In genomic region chr6:148047650-148047988, GRCm38 (mm10) we compare ENCODE assay signal across 9 mouse cellular contexts. TPM values are rescaled to one million over a fixed set of nuclear protein-coding genes. Genes with fewer than 3 reads are reported as not detected.
DNase-seq lines count a peak whose midpoint lies in the region; ATAC-seq and TF ChIP-seq lines count a peak whose summit lies in the region.
"Had no signal": no experiment of that assay in that cellular context is flagged by ENCODE, and none has a peak within 500 bp of the region (broad histone marks: within the 10 kb centered on the region; RNA-seq: fewer than 3 reads in every experiment).

No protein-coding gene starts in this region.

- peaks cover 11% of the 10 kb centered on the region; the same call in 1 of the 2 replicates for H3K27me3 ChIP-seq in forebrain, embryonic 13.5 days
- peaks cover 35% of the 10 kb centered on the region for H3K27me3 ChIP-seq in limb, embryonic 10.5 days (ENCODE audit: low read depth, poor library complexity, severe bottlenecking)
- no peaks in the 10 kb centered on the region for H3K27me3 ChIP-seq in stomach, embryonic 14.5 days (ENCODE audit: control insufficient read depth, insufficient read depth, low read length)

- no peaks in the 10 kb centered on the region for H3K36me3 ChIP-seq in forebrain, embryonic 13.5 days (ENCODE audit: poor library complexity, severe bottlenecking)
- H3K36me3 ChIP-seq in limb, embryonic 10.5 days: no peaks in the 10 kb centered on the region
- no peaks in the 10 kb centered on the region for H3K36me3 ChIP-seq in stomach, embryonic 14.5 days (ENCODE audit: control insufficient read depth, insufficient read depth, low read length)

- DNase-seq in left cerebral cortex, adult 2 months (ENCODE audit: extremely low spot score in 1 of 2, low spot score in 2 of 2): no peak
- no peak for DNase-seq in left cerebral cortex, postnatal 4 days
- no peak for DNase-seq in limb, embryonic 10.5 days (ENCODE audit: low spot score)
- no peak for DNase-seq in gastrocnemius, postnatal 10 days
- DNase-seq in embryo, embryonic 9.5 days (ENCODE audit: extremely low spot score): no peak

- no peak for TF ChIP-seq CTCF in left cerebral cortex, adult 2 months (IDR thresholded peaks at IDR 0.05)

- H3K27ac ChIP-seq in left cerebral cortex, adult 2 months: peak overlapping the region; percentile 86
- no peak overlapping the region for H3K27ac ChIP-seq in forebrain, embryonic 13.5 days
- no peak overlapping the region for H3K27ac ChIP-seq in limb, embryonic 10.5 days
- H3K27ac ChIP-seq in stomach, embryonic 14.5 days (ENCODE audit: low read length): no peak overlapping the region

- intact Hi-C loops in left cerebral cortex, adult 2 months (cut with DNase I): loop anchor here (5.0 kb wide), 1 partner anchor 50 kb away; no protein-coding TSS in a partner anchor
- intact Hi-C loops in left cerebral cortex, postnatal 4 days (cut with DNase I): no loop called here

- H3K4me1 ChIP-seq in forebrain, embryonic 13.5 days: no peaks in the 10 kb centered on the region
- H3K4me1 ChIP-seq in limb, embryonic 10.5 days: peaks cover 9% of the 10 kb centered on the region
- no peaks in the 10 kb centered on the region for H3K4me1 ChIP-seq in stomach, embryonic 14.5 days (ENCODE audit: control insufficient read depth, insufficient read depth, low read length)

- peak; percentile 42; the same call in 1 of the 2 replicates for ATAC-seq in forebrain, embryonic 13.5 days
- ATAC-seq in stomach, embryonic 14.5 days (ENCODE audit: insufficient number of reproducible peaks, insufficient read depth, low FRiP score, low read depth): no peak
- ATAC-seq: Patski had no signal

- peak overlapping the region; percentile 74 for H3K4me2 ChIP-seq in forebrain, embryonic 13.5 days
- peak overlapping the region; percentile 66 for H3K4me2 ChIP-seq in stomach, embryonic 14.5 days (replicated peaks; ENCODE audit: low read depth, low read length)

- no peaks in the 10 kb centered on the region for H3K9me3 ChIP-seq in forebrain, embryonic 13.5 days (replicated peaks)
- H3K9me3 ChIP-seq in limb, embryonic 10.5 days (replicated peaks): no peaks in the 10 kb centered on the region
- H3K9me3 ChIP-seq in stomach, embryonic 14.5 days (ENCODE audit: control insufficient read depth, low read depth, low read length): no peaks in the 10 kb centered on the region

- H3K9ac ChIP-seq in forebrain, embryonic 13.5 days: peak overlapping the region; percentile 58
- H3K9ac ChIP-seq in stomach, embryonic 14.5 days (replicated peaks; ENCODE audit: low read depth, low read length): no peak overlapping the region

- H3K4me3 ChIP-seq in left cerebral cortex, adult 2 months: peak overlapping the region; percentile 73
- peak overlapping the region; percentile 45 for H3K4me3 ChIP-seq in forebrain, embryonic 13.5 days
- H3K4me3 ChIP-seq in limb, embryonic 10.5 days: peak overlapping the region; percentile 49
- H3K4me3 ChIP-seq in stomach, embryonic 14.5 days (ENCODE audit: low read depth, low read length): peak overlapping the region; percentile 34
- H3K4me3 ChIP-seq: erythroblast, embryonic 14.5 days had no signal

RNA-seq across cellular contexts. Expression of gene Far2, which starts 0.6 kb away (rescaled TPM):
- total RNA-seq in left cerebral cortex, adult 2 months (2021): 10 to 100 TPM; 18.1 to 19.7 TPM
- 10 to 100 TPM; 39.6 to 42.5 TPM for total RNA-seq in left cerebral cortex, postnatal 4 days (2021)
- 5.7 and 6.2 TPM in 2 replicates for polyA plus RNA-seq in forebrain, embryonic 13.5 days (2015; fragmentation: Nextera tagmentation; extraction: Ambion mirVana)
- 1.3 and 1.6 TPM in 2 replicates for polyA plus RNA-seq in limb, embryonic 10.5 days (2016; fragmentation: Nextera tagmentation; extraction: Ambion mirVana)
- polyA plus RNA-seq in stomach, embryonic 14.5 days (2014; fragmentation: Nextera tagmentation; extraction: Ambion mirVana): 4.7 TPM in 2 replicates
- total RNA-seq in gastrocnemius, postnatal 10 days (2021): under 1 TPM; 0.16 to 0.29 TPM
- polyA plus RNA-seq: erythroblast, embryonic 14.5 days had no signal

Comparison
In these comparisons a context has a peak if more than half of its experiments do, and no peak if none do; other contexts are left out.
1. RNA of gene Far2, which starts 0.6 kb away (total RNA-seq): 39.6 to 42.5 TPM in left cerebral cortex, postnatal 4 days and 18.1 to 19.7 TPM in left cerebral cortex, adult 2 months; 0.16 to 0.29 TPM in gastrocnemius, postnatal 10 days; every median in the first group is over 10 times any median in the second.
2. Peak in every context shown above with its lines, with median percentiles within 50 percentile points of each other: H3K4me3 ChIP-seq.